Mouse (Mus musculus): ENCODE results near the gene Ier3. TPM values are rescaled to one million over a fixed set of nuclear protein-coding genes. Genes with fewer than 3 reads are reported as not detected.

Gene Ier3
- polyA plus RNA-seq, 1 experiment from 2014 or later = 93.1 TPM

DNA sequence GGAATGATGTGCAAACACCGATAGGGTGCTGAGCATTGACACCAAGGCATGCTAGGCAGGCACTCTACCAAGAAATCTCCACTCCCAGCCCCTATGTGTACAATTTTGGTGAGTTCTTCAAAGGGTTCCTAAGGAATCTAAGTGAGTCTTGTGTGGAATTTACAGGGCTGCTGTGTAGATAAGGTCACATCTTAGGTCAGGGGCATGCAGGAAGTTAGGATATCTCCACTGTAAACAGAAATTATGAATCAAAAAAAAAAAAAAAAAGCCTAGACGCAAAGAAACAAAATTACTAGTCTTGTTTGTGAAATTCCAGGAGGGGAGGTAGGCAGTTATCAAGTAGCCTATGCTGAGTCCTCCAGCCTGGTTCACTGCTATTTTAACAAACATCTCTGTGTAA, 28.6 kb upstream of the Ier3 start:
- H3K9me3 ChIP-seq (replicated peaks; ENCODE audit: low read length) = no peaks in the 10 kb centered on the region
- no peaks in the 10 kb centered on the region for H3K27me3 ChIP-seq (ENCODE audit: insufficient read depth, low read length)
- WGBS = 81% methylated on average over 2 of the region's 2 CpGs
- H3K4me1 ChIP-seq (replicated peaks; ENCODE audit: insufficient read depth, low read length) = no peaks in the 10 kb centered on the region
- no peak for TF ChIP-seq CTCF (IDR thresholded peaks at IDR 0.05; ENCODE audit: low read depth)
- H3K4me3 ChIP-seq (replicated peaks; ENCODE audit: low read depth, low read length) = no peak overlapping the region
- H3K9ac ChIP-seq (ENCODE audit: low read depth, low read length) = no peak overlapping the region
- no peak overlapping the region for H3K4me2 ChIP-seq (ENCODE audit: low read length)
- H3K27ac ChIP-seq = no peak overlapping the region
- no peak for ATAC-seq (replicated peaks; ENCODE audit: low FRiP score, low read depth)
- no peak for DNase-seq (ENCODE audit: low spot score)
- no peaks in the 10 kb centered on the region for H3K36me3 ChIP-seq (ENCODE audit: insufficient read depth, low read length)

DNA sequence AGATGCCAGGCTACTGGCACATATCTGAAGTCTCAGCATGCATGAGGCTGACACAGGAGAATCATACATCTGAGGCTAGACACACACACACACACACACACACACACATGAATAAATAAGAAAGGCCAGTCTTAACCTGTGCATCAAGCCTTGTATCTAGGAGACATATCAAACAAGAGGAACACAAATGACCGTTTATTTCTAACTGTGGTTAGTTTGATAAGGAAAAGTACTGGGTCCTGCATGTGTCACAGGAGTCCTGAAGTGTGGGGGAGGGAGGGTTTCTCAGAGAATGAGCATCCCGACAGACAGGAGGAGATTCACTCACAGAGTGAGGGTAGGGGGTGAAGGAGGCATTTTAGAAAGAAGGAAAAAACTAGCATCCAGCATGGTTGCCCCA, 26.4 kb upstream of the Ier3 start:
- ATAC-seq (replicated peaks; ENCODE audit: low FRiP score, low read depth) = no peak
- H3K9ac ChIP-seq (ENCODE audit: low read depth, low read length) = no peak overlapping the region
- H3K27ac ChIP-seq = no peak overlapping the region
- no peaks in the 10 kb centered on the region for H3K9me3 ChIP-seq (replicated peaks; ENCODE audit: low read length)
- no peaks in the 10 kb centered on the region for H3K4me1 ChIP-seq (replicated peaks; ENCODE audit: insufficient read depth, low read length)
- no peak overlapping the region for H3K4me3 ChIP-seq (replicated peaks; ENCODE audit: low read depth, low read length)
- no peak for DNase-seq (ENCODE audit: low spot score)
- WGBS = 39% methylated on average over 2 of the region's 2 CpGs
- no peaks in the 10 kb centered on the region for H3K36me3 ChIP-seq (ENCODE audit: insufficient read depth, low read length)
- H3K27me3 ChIP-seq (ENCODE audit: insufficient read depth, low read length) = no peaks in the 10 kb centered on the region
- TF ChIP-seq CTCF (IDR thresholded peaks at IDR 0.05; ENCODE audit: low read depth) = no peak
- H3K4me2 ChIP-seq (ENCODE audit: low read length) = no peak overlapping the region

DNA sequence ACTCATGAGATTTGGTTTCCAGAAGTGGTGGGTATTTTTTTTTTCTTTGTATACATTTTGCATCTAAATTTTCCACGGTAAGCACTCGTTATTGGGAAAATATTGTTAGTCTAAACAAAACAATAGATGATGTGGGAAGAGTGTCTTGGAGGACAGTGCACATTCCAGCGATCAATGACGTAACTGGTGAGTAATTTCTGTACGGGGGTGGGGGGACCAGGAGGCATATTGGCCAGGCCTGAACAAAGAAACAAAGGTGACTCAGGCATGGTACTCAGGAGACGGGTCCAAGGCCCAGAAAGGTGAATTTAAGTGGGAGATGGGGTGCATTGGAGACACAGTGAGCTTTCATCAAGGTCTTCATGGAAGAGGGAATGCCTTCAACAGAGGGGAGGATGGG, 25.8 kb upstream of the Ier3 start:
- no peak for DNase-seq (ENCODE audit: low spot score)
- H3K9ac ChIP-seq (ENCODE audit: low read depth, low read length) = no peak overlapping the region
- no peak for TF ChIP-seq CTCF (IDR thresholded peaks at IDR 0.05; ENCODE audit: low read depth)
- H3K9me3 ChIP-seq (replicated peaks; ENCODE audit: low read length) = no peaks in the 10 kb centered on the region
- no peak overlapping the region for H3K4me2 ChIP-seq (ENCODE audit: low read length)
- no peak overlapping the region for H3K4me3 ChIP-seq (replicated peaks; ENCODE audit: low read depth, low read length)
- WGBS = 70% methylated on average over 6 of the region's 6 CpGs
- no peak overlapping the region for H3K27ac ChIP-seq
- no peaks in the 10 kb centered on the region for H3K27me3 ChIP-seq (ENCODE audit: insufficient read depth, low read length)
- ATAC-seq (replicated peaks; ENCODE audit: low FRiP score, low read depth) = no peak
- no peaks in the 10 kb centered on the region for H3K36me3 ChIP-seq (ENCODE audit: insufficient read depth, low read length)
- no peaks in the 10 kb centered on the region for H3K4me1 ChIP-seq (replicated peaks; ENCODE audit: insufficient read depth, low read length)

DNA sequence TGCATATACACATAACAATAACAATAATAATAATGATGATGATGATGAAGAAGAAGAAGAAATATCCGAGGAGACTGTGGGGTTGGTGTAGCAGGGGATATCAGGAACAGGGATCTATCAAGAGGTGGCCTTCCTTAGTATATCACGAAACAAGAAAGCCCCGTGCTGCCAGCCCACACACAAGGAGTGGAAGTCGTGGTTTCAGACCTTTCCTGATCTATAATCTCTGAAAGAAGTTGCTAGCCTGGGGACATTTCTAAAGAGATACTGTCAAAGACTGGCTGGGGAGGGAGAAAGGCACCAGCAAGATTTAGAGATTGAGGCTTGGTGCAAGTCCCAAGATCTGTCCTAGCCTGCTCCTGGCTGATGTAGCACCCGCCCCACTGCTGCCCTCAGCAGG, 24.6 kb upstream of the Ier3 start:
- no peaks in the 10 kb centered on the region for H3K36me3 ChIP-seq (ENCODE audit: insufficient read depth, low read length)
- H3K4me1 ChIP-seq (replicated peaks; ENCODE audit: insufficient read depth, low read length) = no peaks in the 10 kb centered on the region
- TF ChIP-seq CTCF (IDR thresholded peaks at IDR 0.05; ENCODE audit: low read depth) = no peak
- DNase-seq (ENCODE audit: low spot score) (no peak), ATAC-seq (replicated peaks; ENCODE audit: low FRiP score, low read depth) (no peak)
- no peak overlapping the region for H3K27ac ChIP-seq
- H3K9ac ChIP-seq (ENCODE audit: low read depth, low read length) = no peak overlapping the region
- WGBS = 72% methylated on average over 5 of the region's 5 CpGs
- H3K4me3 ChIP-seq (replicated peaks; ENCODE audit: low read depth, low read length) = no peak overlapping the region
- no peak overlapping the region for H3K4me2 ChIP-seq (ENCODE audit: low read length)
- H3K27me3 ChIP-seq (ENCODE audit: insufficient read depth, low read length) = no peaks in the 10 kb centered on the region
- no peaks in the 10 kb centered on the region for H3K9me3 ChIP-seq (replicated peaks; ENCODE audit: low read length)

DNA sequence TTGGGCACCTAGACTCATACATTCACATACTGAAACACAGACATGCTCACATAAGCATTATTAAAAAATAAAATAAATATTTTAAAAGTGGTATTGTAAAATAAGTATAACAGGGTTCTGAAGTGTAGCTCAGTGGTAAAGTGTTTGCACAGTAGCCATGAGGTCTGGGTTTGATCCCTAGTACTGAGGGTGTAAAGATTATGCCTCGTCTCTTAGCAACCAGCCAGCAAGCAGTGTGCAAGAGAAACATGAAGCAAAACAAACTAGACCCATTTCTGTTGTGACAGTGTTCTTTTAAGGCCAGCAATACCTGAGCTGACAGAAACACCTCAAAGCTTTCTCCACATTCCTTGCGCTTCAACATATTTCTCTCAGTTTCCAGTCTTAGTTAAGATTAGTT, 20.6 kb upstream of the Ier3 start:
- WGBS = 88% methylated on average over 2 of the region's 2 CpGs
- no peak overlapping the region for H3K4me3 ChIP-seq (replicated peaks; ENCODE audit: low read depth, low read length)
- no peak for ATAC-seq (replicated peaks; ENCODE audit: low FRiP score, low read depth)
- no peaks in the 10 kb centered on the region for H3K9me3 ChIP-seq (replicated peaks; ENCODE audit: low read length)
- H3K4me2 ChIP-seq (ENCODE audit: low read length) = no peak overlapping the region
- no peaks in the 10 kb centered on the region for H3K27me3 ChIP-seq (ENCODE audit: insufficient read depth, low read length)
- no peak for DNase-seq (ENCODE audit: low spot score)
- no peak overlapping the region for H3K9ac ChIP-seq (ENCODE audit: low read depth, low read length)
- TF ChIP-seq CTCF (IDR thresholded peaks at IDR 0.05; ENCODE audit: low read depth) = no peak
- H3K36me3 ChIP-seq (ENCODE audit: insufficient read depth, low read length) = no peaks in the 10 kb centered on the region
- H3K27ac ChIP-seq = no peak overlapping the region
- H3K4me1 ChIP-seq (replicated peaks; ENCODE audit: insufficient read depth, low read length) = no peaks in the 10 kb centered on the region

DNA sequence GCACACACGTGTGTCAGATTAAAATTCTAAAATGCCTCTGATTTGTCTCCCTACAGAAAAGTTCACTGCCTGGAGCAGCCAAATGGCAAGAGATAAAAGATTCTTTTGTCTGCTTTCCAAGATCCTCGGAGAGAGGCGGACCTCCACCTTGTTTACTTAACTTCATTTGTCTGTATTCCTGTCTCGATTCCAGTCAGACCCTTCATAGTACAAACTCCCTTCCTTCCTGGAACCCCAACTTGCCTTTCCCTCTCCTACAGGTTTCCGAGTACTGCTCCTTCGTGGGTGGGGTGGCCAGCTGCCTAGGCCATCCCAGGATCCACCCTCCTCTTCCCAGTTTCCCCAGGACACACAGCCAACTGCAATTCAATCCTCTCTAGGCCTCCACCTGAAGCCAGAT, 18.5 kb upstream of the Ier3 start:
- Histone ChIP-seq H3K36me3 (ENCODE audit: insufficient read depth, low read length) (no peaks in the 10 kb centered on the region), H3K4me2 (ENCODE audit: low read length) (no peak overlapping the region), H3K27ac (no peak overlapping the region), H3K9ac (ENCODE audit: low read depth, low read length) (no peak overlapping the region), H3K27me3 (ENCODE audit: insufficient read depth, low read length) (no peaks in the 10 kb centered on the region), H3K4me1 (replicated peaks; ENCODE audit: insufficient read depth, low read length) (no peaks in the 10 kb centered on the region), H3K9me3 (replicated peaks; ENCODE audit: low read length) (no peaks in the 10 kb centered on the region), H3K4me3 (replicated peaks; ENCODE audit: low read depth, low read length) (no peak overlapping the region)
- WGBS = 45% methylated on average over 6 of the region's 6 CpGs
- TF ChIP-seq CTCF (IDR thresholded peaks at IDR 0.05; ENCODE audit: low read depth) = no peak
- ATAC-seq (replicated peaks; ENCODE audit: low FRiP score, low read depth) (no peak), DNase-seq (ENCODE audit: low spot score) (no peak)

DNA sequence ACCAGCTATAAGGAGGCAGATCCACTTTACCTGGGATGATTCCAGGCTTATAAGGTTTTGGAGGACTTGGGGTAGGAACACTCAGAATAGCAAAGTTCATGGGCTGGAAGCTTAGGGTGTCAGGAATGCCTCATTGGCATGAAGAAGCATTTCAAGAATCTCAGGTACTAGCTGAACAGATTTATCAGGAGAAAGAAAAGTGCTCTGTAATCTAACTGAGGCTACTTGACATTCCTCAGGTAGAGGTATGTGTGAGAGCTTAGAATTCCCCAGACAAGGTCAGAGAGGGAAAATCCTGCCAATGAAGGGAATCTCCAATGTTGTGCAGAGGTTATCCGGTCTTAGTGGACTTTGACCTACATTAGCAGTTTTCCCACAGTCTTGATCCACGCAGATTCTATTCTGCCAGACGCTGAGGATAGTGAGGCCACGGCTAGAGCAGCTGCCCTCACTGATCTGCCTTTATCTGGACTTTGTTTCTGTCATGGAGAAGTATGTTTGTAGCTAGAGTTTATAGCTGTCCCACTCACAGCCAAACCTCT, 17.6 kb upstream of the Ier3 start:
- H3K4me2 ChIP-seq (ENCODE audit: low read length) = no peak overlapping the region
- no peak overlapping the region for H3K9ac ChIP-seq (ENCODE audit: low read depth, low read length)
- H3K36me3 ChIP-seq (ENCODE audit: insufficient read depth, low read length) = no peaks in the 10 kb centered on the region
- WGBS = 69% methylated on average over 4 of the region's 4 CpGs
- no peak for TF ChIP-seq CTCF (IDR thresholded peaks at IDR 0.05; ENCODE audit: low read depth)
- H3K27ac ChIP-seq = no peak overlapping the region
- no peaks in the 10 kb centered on the region for H3K4me1 ChIP-seq (replicated peaks; ENCODE audit: insufficient read depth, low read length)
- ATAC-seq (replicated peaks; ENCODE audit: low FRiP score, low read depth) = no peak
- no peaks in the 10 kb centered on the region for H3K9me3 ChIP-seq (replicated peaks; ENCODE audit: low read length)
- no peak for DNase-seq (ENCODE audit: low spot score)
- no peak overlapping the region for H3K4me3 ChIP-seq (replicated peaks; ENCODE audit: low read depth, low read length)
- no peaks in the 10 kb centered on the region for H3K27me3 ChIP-seq (ENCODE audit: insufficient read depth, low read length)

Measured in kidney, postnatal 0 days (tissue).